Comparison of ENCODE assay signal across 21 mouse cellular contexts in the genomic region with DNA sequence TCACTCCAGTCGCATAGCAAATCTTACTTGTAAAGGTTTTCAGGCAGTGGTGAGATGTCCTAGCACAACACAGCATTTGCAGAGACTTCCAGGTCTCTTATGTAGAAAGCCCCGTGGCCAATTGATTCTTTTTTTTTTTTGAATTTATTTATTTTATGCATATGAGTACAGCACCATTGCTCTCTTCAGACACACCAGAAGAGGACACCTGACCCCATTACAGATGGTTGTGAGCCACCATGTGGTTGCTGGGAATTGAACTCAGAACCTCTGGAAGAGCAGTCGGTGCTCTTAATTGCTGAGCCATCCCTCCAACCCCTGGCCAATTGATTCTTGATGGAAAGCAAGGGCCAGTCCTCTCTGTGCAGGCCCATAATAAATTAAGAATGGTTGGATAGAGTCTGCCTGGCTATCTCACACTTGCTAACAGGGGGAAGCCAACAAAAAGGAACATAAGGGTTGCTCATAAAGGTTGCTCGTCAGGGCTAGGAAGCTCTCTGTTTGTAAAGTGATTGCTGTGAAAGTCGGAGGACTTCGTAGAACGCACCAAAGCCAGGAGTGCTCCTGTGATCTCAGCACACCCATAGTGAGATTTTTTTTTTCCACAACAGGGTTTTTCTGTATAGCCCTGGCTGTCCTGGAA. TPM values are rescaled to one million over a fixed set of nuclear protein-coding genes. Genes with fewer than 3 reads are reported as not detected.
DNase-seq lines count a peak whose midpoint lies in the region; ATAC-seq lines count a peak whose summit lies in the region.
"Had no signal": no experiment of that assay in that cellular context is flagged by ENCODE, and none has a peak within 500 bp of the region (broad histone marks: within the 10 kb centered on the region; RNA-seq: fewer than 3 reads in every experiment).

No protein-coding gene starts in this region.

- 90% methylated on average over 7 of the region's 7 CpGs for WGBS in hindbrain, embryonic 13.5 days

- DNase-seq in 3T3-L1 (ENCODE audit: low read depth, low spot score) (peak; percentile 92), adipocyte (ENCODE audit: low spot score) (peak; percentile 93)
- no peak for DNase-seq in lung, postnatal 4 days
- DNase-seq: adrenal gland, adult 2 months; adrenal gland, adult 8-10 months; adrenal gland, postnatal 10 days; adrenal gland, postnatal 14 days; adrenal gland, postnatal 25 days; adrenal gland, postnatal 36 days; B cell, adult 2 months; cerebellum, adult 11 months; cerebellum, adult 11-12 months; cerebellum, adult 18-20 months; cerebellum, adult 2 months; cerebellum, adult 8-10 months had no signal

- ATAC-seq in hindbrain, embryonic 13.5 days (ENCODE audit: low FRiP score): no peak
- ATAC-seq: activated CD4-positive, CD25-positive, alpha-beta regulatory T cell, adult 4 months; CD4-positive, CD25-positive, alpha-beta regulatory T cell, adult 4 months; Patski had no signal

- no peak overlapping the region for H3K4me3 ChIP-seq in hindbrain, embryonic 13.5 days

- no peak overlapping the region for H3K4me2 ChIP-seq in hindbrain, embryonic 13.5 days

- H3K36me3 ChIP-seq in hindbrain, embryonic 13.5 days: no peaks in the 10 kb centered on the region
- H3K36me3 ChIP-seq: G1E had no signal

- H3K27ac ChIP-seq in hindbrain, embryonic 13.5 days: no peak overlapping the region

- H3K4me1 ChIP-seq in hindbrain, embryonic 13.5 days (replicated peaks): no peaks in the 10 kb centered on the region; the same call in 1 of the 2 replicates

- H3K9me3 ChIP-seq in hindbrain, embryonic 13.5 days: no peaks in the 10 kb centered on the region
- H3K9me3 ChIP-seq: G1E had no signal

- 0 out of 2 replicates have a peak, but pooled peaks cover 5% of the 10 kb centered on the region for H3K27me3 ChIP-seq in hindbrain, embryonic 13.5 days
- H3K27me3 ChIP-seq: CH12.LX had no signal

- no peak overlapping the region for H3K9ac ChIP-seq in hindbrain, embryonic 13.5 days

RNA-seq across cellular contexts. Expression of a gene that starts 9.4 kb away (rescaled TPM):
- polyA plus RNA-seq in hindbrain, embryonic 13.5 days (2015; fragmentation: Nextera tagmentation; extraction: Ambion mirVana): 3.1 and 3.7 TPM in 2 replicates
- polyA plus RNA-seq: G1E had no signal

Comparison
In these comparisons a context has a peak if more than half of its experiments do, and no peak if none do; other contexts are left out.
1. DNase-seq: peak in 3T3-L1 (single experiment) and adipocyte (single experiment); none in lung, postnatal 4 days (0 of 2).